Mouse (Mus musculus) NIH3T3 (cell line): Measurements from ENCODE around the gene Ckb.
"Not testable (repeated sequence)": the region's sequence is repeated elsewhere in the genome, so short reads cannot be mapped to it uniquely, and the experiment has no call there.

Source experiments
- DNase-seq: peaks from one replicate; pipeline ENCODE4 v3.0.0-alpha.2; 2012; ENCODE audit warnings: low read depth

The Ckb gene

GRCm38 (mm10) chr12:111669000-111669788 is 2.9 kb downstream of the Ckb start:
- peak; percentile 74 for DNase-seq

- peak; percentile 99 for DNase-seq
These were observed 3.7 kb downstream of the Ckb start for GRCm38 (mm10) chr12:111668457-111668912.

- no peak for DNase-seq
These were observed 4.7 kb downstream of the Ckb start for GRCm38 (mm10) chr12:111667421-111667820.

DNA sequence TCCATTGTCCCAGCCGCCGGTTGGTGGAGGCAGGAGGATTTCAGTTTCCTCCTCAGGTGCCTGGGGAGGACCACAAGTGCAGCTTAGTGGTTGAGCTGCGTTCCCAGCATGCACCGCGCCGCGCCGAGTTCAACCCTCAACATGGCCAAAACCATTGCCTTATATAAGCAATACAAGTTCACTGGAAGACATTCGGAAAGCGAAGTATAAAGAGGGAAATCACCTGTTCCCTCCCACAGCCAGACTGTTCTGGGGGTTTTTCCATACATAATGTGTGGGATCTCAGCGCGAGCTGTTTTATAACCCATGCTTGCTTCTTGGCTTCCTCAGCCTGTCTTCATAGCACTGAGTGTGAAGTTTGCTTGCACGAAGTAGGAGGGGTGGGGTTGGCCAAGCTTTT is 5.8 kb downstream of the Ckb start:
- DNase-seq, result no peak

DNA sequence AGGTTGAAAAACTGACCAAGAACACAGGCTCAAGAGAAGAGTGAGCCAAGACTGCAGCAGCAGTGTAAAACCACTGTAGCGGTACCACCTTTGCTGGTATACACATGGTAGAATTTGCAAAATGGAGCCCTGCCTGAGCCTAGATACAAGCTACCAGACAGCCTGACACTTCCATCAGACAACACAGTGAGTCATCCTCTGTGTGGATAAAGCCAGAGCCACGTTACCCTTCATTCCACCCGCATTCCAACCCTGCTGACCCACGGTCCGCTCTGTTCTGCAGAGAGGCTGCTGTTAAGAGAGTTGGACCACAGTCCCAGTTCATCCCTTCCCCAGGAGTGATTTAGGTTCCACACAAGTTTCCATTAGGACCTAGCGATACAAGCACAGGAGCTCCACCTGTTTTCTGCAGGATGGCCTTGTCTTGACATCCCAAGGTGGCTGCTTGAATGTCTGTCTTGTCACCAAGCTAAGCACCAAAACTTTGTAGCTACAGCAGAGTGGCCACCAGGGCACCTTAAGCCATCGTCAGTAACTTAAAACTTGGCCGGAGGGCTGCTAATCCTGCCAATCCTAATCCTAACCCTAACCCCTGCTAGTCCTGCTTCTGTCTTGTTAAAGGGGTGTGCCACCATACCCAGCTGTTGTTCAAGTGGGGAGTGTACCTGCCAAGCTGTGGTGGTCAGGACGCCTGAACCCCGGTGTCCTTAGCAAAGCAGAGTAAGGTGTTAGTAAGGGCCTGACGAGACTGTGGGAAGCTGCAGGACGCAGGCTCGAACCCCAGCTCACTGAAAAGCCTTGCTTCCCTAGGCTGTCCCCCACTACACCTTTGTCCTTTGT is 6.9 kb downstream of the Ckb start:
- peak; percentile 52 for DNase-seq

DNA sequence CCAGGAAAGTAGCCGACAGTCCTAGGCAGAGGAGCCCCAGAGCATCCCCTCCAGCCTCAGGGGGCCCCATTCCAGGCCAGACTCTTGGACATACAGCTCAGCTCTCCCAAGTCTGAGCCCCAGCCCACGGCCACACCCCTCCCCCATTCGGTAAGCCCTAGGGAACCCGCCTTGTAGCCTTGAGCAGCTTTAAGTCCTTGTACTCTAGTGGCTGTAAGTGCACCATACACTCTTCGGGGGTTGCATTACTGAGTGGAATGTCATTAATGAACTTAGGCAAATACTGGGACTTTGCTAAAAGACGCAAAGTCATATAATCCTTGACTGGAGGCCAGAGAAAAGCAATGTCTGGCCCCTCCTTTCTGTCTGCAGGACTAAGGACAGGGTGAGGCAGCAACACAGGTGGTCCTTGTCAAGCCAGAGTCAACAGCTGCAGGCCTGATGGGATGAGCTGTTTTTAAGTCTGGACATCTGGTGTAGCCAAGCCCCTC is 7.9 kb downstream of the Ckb start:
- DNase-seq, result no peak

- no peak for DNase-seq
These were observed 8.7 kb downstream of the Ckb start for GRCm38 (mm10) chr12:111663228-111664143.

DNA sequence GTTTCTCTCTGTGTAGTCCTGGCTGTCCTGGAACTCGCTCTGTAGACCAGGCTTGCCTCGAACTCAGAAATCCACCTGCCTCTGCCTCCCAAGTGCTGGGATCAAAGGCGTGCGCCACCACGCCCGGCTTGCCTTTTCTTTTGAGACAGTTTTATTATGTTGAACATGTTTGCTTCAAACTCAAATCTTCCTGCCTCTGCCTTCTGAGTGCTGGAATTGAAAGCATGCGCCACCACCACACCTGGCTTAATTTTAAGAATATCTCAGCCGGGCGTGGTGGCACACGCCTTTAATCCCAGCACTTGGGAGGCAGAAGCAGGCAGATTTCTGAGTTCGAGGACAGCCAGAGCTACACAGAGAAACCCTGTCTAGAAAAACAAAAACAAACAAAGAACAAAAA is 10.6 kb downstream of the Ckb start:
- DNase-seq, result not testable (repeated sequence)

DNA sequence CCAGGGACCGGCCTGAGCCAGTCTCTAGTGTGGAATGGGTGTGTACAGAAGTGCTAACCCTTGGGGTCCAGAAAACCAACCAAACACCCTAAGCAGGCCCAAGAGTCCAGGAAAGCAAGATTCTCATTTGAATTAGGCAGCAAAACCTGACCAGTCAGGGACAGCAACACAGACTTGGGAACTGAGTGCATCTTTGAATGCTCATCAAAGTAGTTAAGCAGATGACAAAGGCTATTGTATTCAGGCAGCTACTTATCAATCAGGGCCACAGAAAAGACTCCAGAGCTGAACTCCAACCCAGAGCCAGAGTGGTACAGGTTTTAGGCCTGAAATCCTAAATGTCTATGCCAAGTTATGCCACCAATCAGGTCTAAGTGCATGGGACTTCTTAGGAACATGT is 11.5 kb downstream of the Ckb start:
- DNase-seq, result no peak

- no peak for DNase-seq
These were observed 12.8 kb downstream of the Ckb start for GRCm38 (mm10) chr12:111659331-111659730.

- no peak for DNase-seq
These were observed 16.4 kb downstream of the Ckb start for GRCm38 (mm10) chr12:111655695-111656094.

GRCm38 (mm10) chr12:111653434-111653833 is 18.7 kb downstream of the Ckb start:
- peak; percentile 87 for DNase-seq

GRCm38 (mm10) chr12:111652953-111653352 is 19.2 kb downstream of the Ckb start:
- no peak for DNase-seq

DNA sequence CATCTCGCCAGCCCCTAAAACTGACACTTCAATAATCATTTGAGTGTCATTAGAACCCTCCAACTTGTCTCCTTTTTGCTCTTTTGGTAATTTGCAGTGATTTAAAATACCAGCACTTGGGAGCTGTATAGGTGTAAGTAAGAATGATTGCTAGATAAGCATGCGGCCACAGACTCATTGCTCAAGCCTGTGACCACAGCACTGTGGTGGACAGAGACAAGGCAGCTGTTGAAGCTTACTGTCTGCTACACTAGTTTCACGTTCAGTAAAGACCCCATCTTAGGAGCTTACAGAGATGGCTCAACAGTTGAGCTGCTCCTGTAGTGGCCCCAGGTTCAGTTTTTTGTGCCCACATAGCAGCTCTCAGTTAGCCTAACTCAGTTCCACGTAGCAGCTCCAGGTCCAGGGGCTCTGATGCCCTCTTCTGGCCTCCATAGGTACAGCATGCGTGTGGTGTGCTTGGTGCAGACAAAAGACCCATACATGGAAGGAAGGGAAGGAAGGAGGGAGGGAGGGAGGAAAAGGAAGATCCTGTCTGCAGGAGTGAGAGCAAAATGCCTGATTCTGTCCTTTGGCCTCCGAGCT is 24.0 kb downstream of the Ckb start:
- peak; percentile 88 for DNase-seq
